Mouse (Mus musculus) erythroblast, embryonic 14.5 days (primary cell): Measurements from ENCODE around the gene Fgfr2.

Source experiments
- GATA1 ChIP-seq: IDR thresholded peaks from 2 replicates; pipeline ENCODE4 v1.6.1; 2012; ENCODE audit warnings: low read length, inconsistent platforms, mixed read lengths
- TAL1 ChIP-seq: IDR thresholded peaks from 3 replicates; pipeline ENCODE4 v1.6.1; 2012; ENCODE audit warnings: low read length, inconsistent platforms, mixed read lengths

GRCm38 (mm10) chr7:130634259-130634871 is 2488.8 kb downstream of the Fgfr2 start:
- TF ChIP-seq GATA1 (no peak), TAL1 (no peak)
